Mouse (Mus musculus) testis, adult 2 months (tissue): Measurements from ENCODE around the gene Acp4. TPM values are rescaled to one million over a fixed set of nuclear protein-coding genes. Genes with fewer than 3 reads are reported as not detected.
A peak's percentile ranks its signal among the peaks of the same experiment; 100 is the strongest.
"Not testable (repeated sequence)": the region's sequence is repeated elsewhere in the genome, so short reads cannot be mapped to it uniquely, and the experiment has no call there.

Source experiments
- H3K27ac ChIP-seq: fragments of 200-500 bp; 2 replicates; pipeline ENCODE4 v1.5.1; 2012; ENCODE audit warnings: low read depth, low read length; ENCODE audit not compliant: control insufficient read depth, insufficient read depth
- H3K27me3 ChIP-seq: fragments of 200-500 bp; 2 replicates; pipeline ENCODE4 v1.6.1; 2012; ENCODE audit warnings: mild to moderate bottlenecking, low read length, moderate library complexity; ENCODE audit not compliant: control insufficient read depth, insufficient read depth
- H3K36me3 ChIP-seq: fragments of 200-500 bp; 2 replicates; pipeline ENCODE4 v1.6.1; 2012; ENCODE audit warnings: mild to moderate bottlenecking, low read length; ENCODE audit not compliant: control insufficient read depth, insufficient read depth
- H3K4me1 ChIP-seq: fragments of 200-500 bp; 2 replicates; pipeline ENCODE4 v1.6.1; 2012; ENCODE audit warnings: low read length; ENCODE audit not compliant: control insufficient read depth, insufficient read depth
- H3K4me3 ChIP-seq: fragments of 200-500 bp; 2 replicates; pipeline ENCODE4 v1.5.1; 2012; ENCODE audit warnings: low read depth, mild to moderate bottlenecking, low read length, moderate library complexity, mixed read lengths; ENCODE audit not compliant: control insufficient read depth
- CTCF ChIP-seq: fragments of 200-500 bp; IDR thresholded peaks from 2 replicates; pipeline ENCODE4 v1.5.1; 2012; ENCODE audit warnings: low read depth, mild to moderate bottlenecking, inconsistent platforms, low read length, moderate library complexity; ENCODE audit not compliant: control insufficient read depth, insufficient read depth, insufficient replicate concordance
- POLR2A ChIP-seq: fragments of 200-500 bp; IDR thresholded peaks from 2 replicates; pipeline ENCODE4 v1.6.1; 2012; ENCODE audit warnings: low read depth, mild to moderate bottlenecking, inconsistent platforms, low read length, moderate library complexity; ENCODE audit not compliant: control insufficient read depth
- polyA plus RNA-seq: library from polyadenylated mRNA; depleted of rRNA; stranded (reverse); fragments of >200 nt; gene quantifications from 2 replicates; pipeline ENCODE4 v1.2.3, GENCODE M21; 2012; rRNA removed

Gene Acp4
- polyA plus RNA-seq, 1 experiment, result 29.1 TPM

DNA sequence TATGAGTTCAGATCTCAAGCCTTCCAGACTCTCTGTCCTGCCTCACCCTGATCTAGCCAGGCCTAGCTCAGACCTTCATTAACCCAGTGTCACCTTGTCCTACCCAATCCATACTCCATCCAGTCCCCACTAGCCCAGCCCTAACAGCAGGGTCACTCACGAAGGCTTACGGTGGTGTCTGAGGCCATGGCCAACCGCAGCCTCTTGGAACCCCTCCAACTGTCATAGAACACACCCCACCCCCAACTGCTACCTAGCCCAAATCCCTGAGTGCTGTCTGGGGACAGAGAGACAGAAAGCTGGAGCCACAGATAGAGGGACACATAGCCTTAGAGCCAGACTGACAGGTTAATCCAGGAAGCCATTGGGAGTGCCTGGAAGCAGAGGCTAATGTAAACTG lies 21.3 kb downstream of the Acp4 start, which contains the start of gene Gm36864:
Gene Gm36864, plus strand, starts transcription at position 269 of the 400 bp plus-strand sequence.
- peak; percentile 81; the same call in 1 of the 2 replicates for TF ChIP-seq POLR2A
- no peak for TF ChIP-seq CTCF
- no peaks in the 10 kb centered on the region for H3K27me3 ChIP-seq
- peaks cover 3% of the 10 kb centered on the region for H3K4me1 ChIP-seq
- H3K36me3 ChIP-seq, result no peaks in the 10 kb centered on the region; the same call in 1 of the 2 replicates
- H3K4me3 ChIP-seq, result peak within 1 kb of the TSS; percentile 88
- H3K27ac ChIP-seq, result peak within 1 kb of the TSS; percentile 96

DNA sequence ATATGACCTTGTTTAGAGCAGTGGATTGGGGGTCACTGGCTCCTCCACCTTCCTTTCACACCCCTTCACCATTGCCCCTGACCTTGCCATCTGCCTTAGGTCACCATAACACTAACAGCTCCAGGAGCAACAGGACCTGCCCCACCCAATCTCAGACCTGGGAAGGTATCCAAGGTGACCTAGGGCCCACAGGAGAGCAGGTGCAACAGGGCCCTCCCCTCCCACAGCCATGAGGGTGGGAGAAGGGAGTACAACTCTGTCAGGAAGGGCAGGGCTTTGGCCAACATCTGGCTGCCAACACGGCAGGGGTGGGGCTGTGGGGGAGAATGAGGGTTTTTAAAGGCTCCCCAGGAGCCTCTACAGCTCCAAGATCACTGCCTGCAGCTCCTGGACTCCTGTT lies 32.1 kb downstream of the Acp4 start, which contains the start of gene Klk1:
Gene Klk1, plus strand, starts transcription at position 285 of the 400 bp plus-strand sequence.
- TF ChIP-seq CTCF (no peak), POLR2A (no peak)
- Histone ChIP-seq H3K4me1 (peaks cover 1% of the 10 kb centered on the region), H3K4me3 (no peak within 1 kb of the TSS), H3K27me3 (no peaks in the 10 kb centered on the region), H3K36me3 (no peaks in the 10 kb centered on the region), H3K27ac (no peak within 1 kb of the TSS)

DNA sequence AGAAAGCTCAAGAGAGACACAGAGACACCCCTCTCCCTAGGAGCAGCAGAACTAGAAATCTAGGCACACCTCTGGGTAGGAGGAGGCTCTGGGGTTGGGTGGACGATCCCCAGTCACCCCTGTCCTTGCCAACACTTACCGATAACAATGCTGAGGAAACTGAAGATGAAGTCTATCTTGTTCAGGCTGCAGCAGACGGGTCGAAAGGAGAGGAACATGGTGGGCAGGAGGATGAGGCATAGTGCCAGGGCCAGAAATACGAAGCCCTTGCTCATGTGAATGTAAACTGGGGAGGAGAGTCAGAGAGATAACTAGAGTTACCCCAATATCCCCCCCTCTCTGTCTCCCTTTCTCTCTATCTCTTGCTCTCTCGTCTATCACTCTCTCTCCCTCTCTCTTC lies 34.8 kb downstream of the Acp4 start:
- not testable (repeated sequence) for H3K36me3 ChIP-seq, H3K27ac ChIP-seq, H3K4me3 ChIP-seq, H3K27me3 ChIP-seq, H3K4me1 ChIP-seq

GRCm38 (mm10) chr7:44221601-44222000 lies 35.6 kb downstream of the Acp4 start:
- not testable (repeated sequence) for H3K27ac ChIP-seq, H3K27me3 ChIP-seq, H3K4me3 ChIP-seq, H3K4me1 ChIP-seq, H3K36me3 ChIP-seq

DNA sequence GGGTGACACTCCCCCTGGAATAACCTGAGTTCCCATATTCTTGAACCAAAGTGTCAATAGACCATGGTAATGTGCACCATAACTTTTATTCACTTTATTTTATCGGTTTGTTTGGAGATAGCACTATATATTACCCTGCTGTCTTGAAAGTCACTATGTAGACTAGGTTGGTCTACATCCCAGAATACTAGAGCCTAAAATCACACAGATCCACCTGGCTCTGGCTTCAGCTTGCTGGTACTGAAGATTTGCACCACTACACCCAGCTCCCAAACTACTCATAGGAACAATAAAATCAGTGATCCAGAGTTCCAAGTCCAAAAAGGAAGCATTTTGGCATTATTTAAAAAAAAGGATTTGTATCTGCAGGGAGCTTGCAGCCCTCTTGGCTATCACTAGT lies 41.5 kb downstream of the Acp4 start, which contains the start of gene Klk1b5:
Gene Klk1b5, plus strand, starts transcription at position 301 of the 400 bp plus-strand sequence.
- no peaks in the 10 kb centered on the region for H3K4me1 ChIP-seq
- TF ChIP-seq POLR2A, result no peak
- TF ChIP-seq CTCF, result no peak
- no peaks in the 10 kb centered on the region for H3K36me3 ChIP-seq
- H3K27me3 ChIP-seq, result no peaks in the 10 kb centered on the region
- H3K27ac ChIP-seq, result no peak within 1 kb of the TSS
- no peak within 1 kb of the TSS for H3K4me3 ChIP-seq

- no peak overlapping the region for H3K27ac ChIP-seq
- no peaks in the 10 kb centered on the region for H3K36me3 ChIP-seq
- TF ChIP-seq CTCF (no peak), POLR2A (no peak)
- no peaks in the 10 kb centered on the region for H3K27me3 ChIP-seq
- no peak overlapping the region for H3K4me3 ChIP-seq
- H3K4me1 ChIP-seq, result no peaks in the 10 kb centered on the region
Measured at GRCm38 (mm10) chr7:44208307-44208706, 48.9 kb downstream of the Acp4 start.

DNA sequence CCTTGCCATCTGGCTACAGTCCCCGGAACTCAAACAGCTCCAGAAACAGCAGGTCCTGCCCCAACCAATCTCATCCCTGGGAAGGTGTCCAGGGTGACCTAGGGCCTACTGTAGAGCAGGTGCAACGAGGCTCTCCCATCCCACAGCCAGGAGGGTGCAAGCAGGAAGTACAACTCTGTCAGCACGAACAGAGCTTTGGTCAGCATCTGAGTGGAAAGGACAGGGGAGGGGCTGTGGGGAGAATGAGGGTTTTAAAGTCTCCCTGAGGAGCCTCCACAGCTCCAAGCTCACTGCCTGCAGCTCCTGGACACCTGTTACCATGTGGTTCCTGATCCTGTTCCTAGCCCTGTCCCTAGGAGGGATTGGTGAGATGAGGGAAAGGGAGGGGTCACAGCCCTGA lies 50.0 kb downstream of the Acp4 start, which contains the start of gene Klk1b4:
Gene Klk1b4, plus strand, starts transcription at position 301 of the 400 bp plus-strand sequence.
- H3K36me3 ChIP-seq, H3K4me3 ChIP-seq, H3K27ac ChIP-seq, H3K4me1 ChIP-seq, H3K27me3 ChIP-seq: not testable (repeated sequence)

Other genes starting within 250 kb of the Acp4 start
- gene Klk1b26, start 245.2 kb downstream of the Acp4 start, polyA plus RNA-seq, result 13.7 and 14.6 TPM in 2 replicates
- gene Klk1b27, start 205.1 kb downstream of the Acp4 start, polyA plus RNA-seq, result 41.9 and 52.7 TPM in 2 replicates
- gene Klk1b21, start 155.1 kb downstream of the Acp4 start, polyA plus RNA-seq, result 72.1 and 73.2 TPM in 2 replicates
- gene Klk1b22, start 144.7 kb downstream of the Acp4 start, polyA plus RNA-seq, result 7.0 and 9.2 TPM in 2 replicates
- gene Klk1b16, start 120.6 kb downstream of the Acp4 start, polyA plus RNA-seq, result 0.89 and 1.9 TPM in 2 replicates
- 74.1 and 87.1 TPM in 2 replicates for gene Klk1b24, start 69.1 kb downstream of the Acp4 start, polyA plus RNA-seq
- gene Klk1b3, start 59.2 kb downstream of the Acp4 start, polyA plus RNA-seq, result 5.2 and 7.8 TPM in 2 replicates
- 1.7 and 2.3 TPM in 2 replicates for gene Klk1b4, start 49.9 kb downstream of the Acp4 start, polyA plus RNA-seq
- gene Klk1b5, start 41.4 kb downstream of the Acp4 start, polyA plus RNA-seq, result 3.4 and 4.0 TPM in 2 replicates
- 12.6 and 17.1 TPM in 2 replicates for gene Klk1, start 32.0 kb downstream of the Acp4 start, polyA plus RNA-seq
- gene Gm36864, start 21.2 kb downstream of the Acp4 start, polyA plus RNA-seq, result 89.1 and 101 TPM in 2 replicates
- gene 1700028J19Rik, start 10.7 kb downstream of the Acp4 start, polyA plus RNA-seq, result 1,462 and 1,528 TPM in 2 replicates
- 53.2 and 55.4 TPM in 2 replicates for gene 2410002F23Rik, start 10.7 kb downstream of the Acp4 start, polyA plus RNA-seq
- gene Gm15517, start 4.1 kb upstream of the Acp4 start, polyA plus RNA-seq, result 3,148 and 3,520 TPM in 2 replicates
- 1.7 and 3.1 TPM in 2 replicates for gene Clec11a, start 49.5 kb upstream of the Acp4 start, polyA plus RNA-seq
- gene Shank1, start 52.9 kb upstream of the Acp4 start, polyA plus RNA-seq, result 4.0 and 5.5 TPM in 2 replicates
- gene Syt3, start 126.7 kb upstream of the Acp4 start, polyA plus RNA-seq, result 2.0 TPM in 2 replicates
- 112 and 131 TPM in 2 replicates for gene 1700008O03Rik, start 128.4 kb upstream of the Acp4 start, polyA plus RNA-seq
- 0.46 and 0.55 TPM in 2 replicates for gene Lrrc4b, start 171.6 kb upstream of the Acp4 start, polyA plus RNA-seq
- gene Aspdh, start 208.0 kb upstream of the Acp4 start, polyA plus RNA-seq, result 1.00 and 1.2 TPM in 2 replicates
- gene Josd2, start 210.6 kb upstream of the Acp4 start, polyA plus RNA-seq, result 118 and 120 TPM in 2 replicates
- gene Emc10, start 239.2 kb upstream of the Acp4 start, polyA plus RNA-seq, result 122 and 127 TPM in 2 replicates
- gene Fam71e1, start 239.2 kb upstream of the Acp4 start, polyA plus RNA-seq, result 1,517 and 1,849 TPM in 2 replicates